Mouse (Mus musculus) large intestine, adult 2 months (tissue): ENCODE data around the gene Rsg1. TPM values are rescaled to one million over a fixed set of nuclear protein-coding genes. Genes with fewer than 3 reads are reported as not detected.

ENCODE experiments used
- DNase-seq: peaks from one replicate; pipeline ENCODE4 v3.0.0-alpha.2; 2012; ENCODE audit warnings: low read depth, low spot score
- WGBS: fragments of 180-500 bp; shearing (Covaris S2); methylation state at CpG from one replicate; pipeline ENCODE4 v1.1.7; 2018; 5-methylcytosine and 5-hydroxymethylcytosine counted together
- polyA plus RNA-seq: library from polyadenylated mRNA; depleted of rRNA; stranded (reverse); fragments of >200 nt; gene quantifications from 2 replicates; pipeline ENCODE4 v1.2.3, GENCODE M21; 2012; rRNA removed

Rsg1 gene
- 0.55 and 2.2 TPM in 2 replicates for polyA plus RNA-seq

GRCm38 (mm10) chr4:141213770-141214336 lies at the start of gene Rsg1:
Gene Rsg1, plus strand, starts transcription at chr4:141213956.
- WGBS = under 1% methylated on average over 24 of the region's 24 CpGs
- peak; percentile 68 for DNase-seq

- WGBS = 43% methylated on average over 8 of the region's 8 CpGs
- no peak for DNase-seq
Observed at GRCm38 (mm10) chr4:141165744-141166292, 47.9 kb upstream of the Rsg1 start.

- 100% methylated on average over 3 of the region's 3 CpGs for whole genome bisulfite sequencing
- no peak for DNase-seq
Observed at GRCm38 (mm10) chr4:141167156-141167555, 46.6 kb upstream of the Rsg1 start.

- no peak for DNase-seq
- WGBS = 95% methylated on average over 8 of the region's 8 CpGs
Observed at GRCm38 (mm10) chr4:141172121-141172520, 41.6 kb upstream of the Rsg1 start.

DNA sequence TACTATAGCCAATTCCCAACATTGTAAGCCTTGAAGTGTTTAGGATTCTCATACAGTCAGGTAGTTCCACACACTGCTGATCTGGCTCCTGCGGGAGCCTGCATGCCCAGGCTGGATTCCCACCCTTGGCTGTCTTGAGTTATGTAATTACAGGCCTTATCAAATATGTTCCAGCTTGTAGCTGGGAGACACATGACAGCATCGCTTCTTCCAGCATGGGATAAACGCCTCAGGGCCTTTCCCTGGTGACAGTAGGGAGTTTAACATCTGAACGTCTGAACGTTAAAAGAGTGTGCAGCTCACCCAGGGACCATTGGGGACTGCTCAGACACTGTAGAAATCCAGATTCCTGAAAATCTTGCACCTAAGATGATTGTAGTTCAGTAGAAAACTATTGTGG lies 38.0 kb upstream of the Rsg1 start:
- WGBS = 86% methylated on average over 5 of the region's 5 CpGs
- no peak for DNase-seq

DNA sequence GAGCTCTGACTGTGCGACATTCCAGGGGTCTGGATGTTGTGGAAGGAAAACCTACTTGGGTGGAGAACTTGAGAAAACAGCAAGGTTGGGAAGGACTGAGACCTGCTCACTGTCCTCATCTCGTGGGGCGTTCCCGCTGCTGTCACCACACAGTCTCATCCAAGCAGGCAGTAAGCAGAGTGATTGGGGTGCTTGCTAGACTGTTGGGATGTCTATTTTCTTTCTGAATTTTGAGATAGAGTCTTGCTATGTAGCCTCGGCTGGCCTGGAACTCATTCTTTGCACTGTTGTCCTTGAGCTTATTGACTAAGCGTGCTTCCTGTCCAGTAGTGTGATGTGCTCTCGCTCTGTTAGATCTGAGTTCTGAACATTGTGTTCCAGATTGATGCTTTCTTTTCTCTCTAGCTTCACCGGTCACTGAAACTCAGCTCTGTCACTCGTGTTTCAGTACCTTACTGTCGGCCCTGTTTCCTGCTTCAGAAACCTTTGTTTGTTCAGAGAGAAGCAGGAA lies 37.4 kb upstream of the Rsg1 start:
- WGBS = 80% methylated on average over 10 of the region's 10 CpGs
- no peak for DNase-seq

DNA sequence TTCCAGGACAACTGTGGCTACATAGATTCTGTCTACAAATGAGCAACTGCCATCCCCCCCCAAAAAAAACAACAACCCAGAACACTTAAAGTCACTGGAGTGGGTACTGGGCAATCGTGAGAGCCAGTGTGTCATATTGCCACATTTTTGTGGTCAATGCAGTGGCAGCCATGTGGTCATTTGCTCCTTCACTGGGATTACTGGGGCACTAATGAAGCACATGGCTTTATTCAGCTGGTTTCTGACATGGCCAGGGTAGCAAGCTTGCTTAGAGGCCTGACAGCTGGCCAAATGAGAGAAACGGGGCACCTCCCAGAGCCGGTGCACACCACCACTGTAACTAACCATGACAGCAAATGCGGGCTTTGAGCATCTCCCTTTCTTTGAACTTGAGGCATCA lies 35.3 kb upstream of the Rsg1 start:
- no peak for DNase-seq
- 88% methylated on average over 4 of the region's 4 CpGs for WGBS

- DNase-seq = no peak
- 35% methylated on average over 8 of the region's 8 CpGs for WGBS
Observed at GRCm38 (mm10) chr4:141180831-141181230, 32.9 kb upstream of the Rsg1 start.

DNA sequence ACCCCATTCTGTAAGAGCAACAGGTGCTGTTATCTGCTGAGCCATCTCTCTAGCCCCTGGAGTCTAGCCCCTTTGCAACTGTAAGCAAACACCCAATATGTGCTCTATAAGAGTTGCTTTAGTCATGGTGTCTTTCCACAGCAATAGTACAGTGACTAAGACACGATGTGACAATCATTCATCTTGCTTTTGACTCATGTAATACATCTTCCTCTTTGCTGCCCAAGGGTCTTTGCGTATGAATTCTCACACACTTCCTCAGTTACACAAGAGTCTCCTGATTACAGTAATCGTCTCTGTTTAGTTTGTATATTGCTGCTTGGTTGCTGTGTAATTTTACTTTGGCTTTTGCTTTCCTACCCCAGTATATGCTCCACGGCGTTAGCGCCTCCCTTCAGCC lies 31.8 kb upstream of the Rsg1 start:
- WGBS = 92% methylated on average over 6 of the region's 6 CpGs

DNA sequence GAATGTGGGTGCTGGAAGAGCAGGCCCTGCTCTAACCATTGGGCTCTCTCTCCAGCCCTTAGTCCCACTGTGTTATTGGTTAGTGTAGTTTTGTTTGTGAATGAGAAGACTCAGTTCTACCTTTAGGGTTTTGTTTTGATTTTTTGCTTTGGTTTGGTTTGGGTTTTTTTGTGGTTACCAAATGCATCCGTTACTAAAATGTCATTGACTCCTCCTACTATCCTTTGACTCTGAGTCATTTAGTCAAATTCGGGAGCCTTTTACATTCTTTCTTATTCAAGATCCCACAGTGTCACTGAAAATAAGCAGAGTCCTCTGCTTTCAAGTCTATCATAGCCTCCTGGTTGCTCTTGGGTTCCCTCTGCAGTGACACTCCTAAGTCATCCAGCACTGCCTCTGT lies 29.8 kb upstream of the Rsg1 start:
- DNase-seq = no peak
- 79% methylated on average over 2 of the region's 2 CpGs for WGBS

More for the DNA sequence above, 31.8 kb upstream of the Rsg1 start:
- no peak for DNase-seq

- no peak for DNase-seq
- WGBS = 91% methylated on average over 4 of the region's 4 CpGs
Observed at GRCm38 (mm10) chr4:141184426-141184825, 29.3 kb upstream of the Rsg1 start.

DNA sequence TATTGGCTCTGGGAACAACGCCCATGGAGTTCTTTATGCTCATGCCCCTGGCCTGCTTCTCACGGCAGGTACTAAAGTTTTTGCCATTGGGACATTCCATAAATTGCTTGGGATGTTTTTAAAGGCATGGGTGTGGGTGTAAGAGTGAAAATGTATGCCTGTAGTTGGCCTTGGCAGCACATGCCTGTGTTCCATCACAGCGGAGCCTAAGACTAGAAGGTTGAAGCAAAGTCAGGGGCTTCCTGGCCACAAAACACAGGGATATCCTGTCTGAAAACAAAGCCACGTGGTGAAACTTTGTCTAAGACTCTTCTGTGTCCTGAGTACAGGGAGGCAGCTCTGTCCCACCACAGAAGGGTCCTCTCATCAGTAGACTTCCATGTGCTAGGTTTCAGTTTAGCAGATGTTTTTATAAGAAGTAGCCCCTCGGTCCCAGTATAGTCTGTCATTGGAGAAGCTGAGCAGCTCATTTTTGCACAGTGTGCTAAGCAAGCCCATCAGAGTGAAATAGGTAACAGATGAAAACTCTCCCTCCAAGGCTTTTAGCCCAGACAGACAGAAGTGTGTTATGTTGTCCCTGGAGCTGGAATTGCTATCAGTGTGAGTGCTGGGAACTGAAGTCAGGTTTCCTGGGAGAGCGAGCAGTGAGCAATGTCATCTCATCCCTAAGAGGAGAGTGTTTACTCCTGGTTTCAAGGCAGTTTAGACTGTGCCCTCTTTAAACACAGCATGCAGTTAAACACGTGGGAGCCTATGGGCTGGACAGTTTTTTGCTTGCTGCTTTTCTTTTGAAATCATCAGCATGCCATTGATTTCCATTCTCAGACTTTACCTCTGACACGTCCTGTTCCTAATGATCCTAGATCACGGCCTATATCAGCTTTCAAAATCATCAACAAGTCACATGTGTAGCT lies 26.6 kb upstream of the Rsg1 start:
- no peak for DNase-seq
- WGBS = 38% methylated on average over 9 of the region's 9 CpGs

DNA sequence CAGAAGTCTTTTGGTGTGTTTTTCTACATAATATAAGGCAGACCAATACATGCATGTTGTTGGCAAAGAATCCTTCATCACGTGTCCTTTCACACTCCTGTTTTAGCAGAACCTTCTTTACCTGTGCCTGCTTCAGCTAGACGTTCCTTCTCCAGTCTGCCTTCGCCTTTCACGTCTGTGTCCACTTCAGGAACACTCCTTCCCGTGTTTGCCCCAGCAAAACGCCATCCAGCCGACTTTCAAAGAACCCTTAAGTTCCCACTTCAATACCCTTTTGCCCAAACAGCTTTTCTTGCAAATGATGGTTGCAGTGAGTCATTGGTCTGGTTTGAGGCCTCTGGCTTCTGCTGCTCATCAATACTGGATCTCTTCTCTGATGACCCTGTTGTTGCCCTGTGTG lies 22.5 kb upstream of the Rsg1 start:
- no peak for DNase-seq
- WGBS = 88% methylated on average over 7 of the region's 7 CpGs

GRCm38 (mm10) chr4:141194553-141194952 lies 19.2 kb upstream of the Rsg1 start:
- no peak for DNase-seq
- WGBS = 92% methylated on average over 6 of the region's 6 CpGs

GRCm38 (mm10) chr4:141196981-141197685 lies 16.6 kb upstream of the Rsg1 start:
- DNase-seq = no peak
- WGBS = 83% methylated on average over 13 of the region's 13 CpGs

DNA sequence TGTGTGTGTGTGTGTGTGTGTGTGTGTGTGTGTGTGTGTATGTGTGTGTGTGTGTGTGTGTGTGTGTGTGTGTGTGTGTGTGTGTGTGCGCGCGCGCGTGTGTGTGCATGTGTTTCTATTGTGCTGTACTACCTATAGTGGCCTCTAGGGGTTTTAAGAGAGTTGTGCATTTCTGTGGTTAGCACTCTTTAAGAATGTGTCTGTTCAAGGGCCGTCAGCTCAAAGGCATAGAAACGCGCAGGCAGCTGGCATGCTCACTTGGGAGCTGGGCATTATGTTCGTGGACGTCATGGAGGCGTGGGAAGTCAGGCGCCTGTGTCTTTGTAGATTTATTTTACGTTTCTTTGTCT lies 16.1 kb upstream of the Rsg1 start:
- no peak for DNase-seq
- WGBS = 98% methylated on average over 13 of the region's 13 CpGs

DNA sequence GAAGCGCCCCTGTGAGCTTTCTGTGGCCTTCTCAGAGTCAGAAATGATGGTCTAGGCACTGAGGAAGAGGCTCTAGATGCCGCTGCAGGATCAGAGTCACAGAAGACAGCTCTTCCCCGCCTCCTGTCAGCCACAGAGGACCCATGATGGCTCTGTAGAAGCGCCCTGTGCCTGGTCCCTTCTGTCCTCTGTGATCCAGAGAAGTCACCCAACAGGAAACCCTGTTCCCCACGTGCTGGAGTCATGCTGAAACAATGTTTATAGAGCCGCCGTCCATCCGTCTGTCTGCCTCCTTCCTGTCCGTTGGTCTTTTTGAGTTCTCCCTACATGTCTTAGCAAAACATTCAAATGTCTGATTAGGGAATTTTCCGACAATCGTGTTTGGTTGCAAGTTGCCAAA lies 12.8 kb upstream of the Rsg1 start:
- WGBS = 63% methylated on average over 11 of the region's 11 CpGs
- DNase-seq = no peak

GRCm38 (mm10) chr4:141202192-141202591 lies 11.6 kb upstream of the Rsg1 start:
- 93% methylated on average over 6 of the region's 6 CpGs for WGBS
- no peak for DNase-seq

DNA sequence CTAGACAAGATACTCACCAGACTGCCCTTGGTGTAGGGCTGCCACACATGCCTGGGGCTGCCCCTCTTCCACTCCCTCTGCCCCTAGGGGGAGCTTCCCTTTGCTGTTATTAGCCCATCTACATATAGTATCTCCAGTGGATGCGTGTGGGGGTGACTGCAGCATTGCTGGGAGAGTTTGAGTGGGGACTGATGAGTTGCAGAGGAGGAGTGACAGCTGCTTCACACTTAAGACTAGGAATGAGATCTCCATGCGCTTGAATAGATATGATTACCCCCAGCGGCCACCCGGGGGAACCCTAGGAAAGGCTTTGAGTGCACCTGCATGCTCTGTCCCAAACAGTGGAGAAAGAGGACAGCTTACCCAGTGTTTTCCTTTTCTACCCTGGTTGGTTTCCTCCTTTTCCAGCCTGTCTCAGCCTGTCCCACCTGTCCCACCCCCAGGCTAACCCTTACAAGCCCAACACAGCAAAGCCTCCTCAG lies 9.1 kb upstream of the Rsg1 start:
- 81% methylated on average over 4 of the region's 4 CpGs for WGBS
- no peak for DNase-seq

GRCm38 (mm10) chr4:141207081-141207480 lies 6.7 kb upstream of the Rsg1 start:
- DNase-seq = no peak

More at GRCm38 (mm10) chr4:141207081-141207480, 6.7 kb upstream of the Rsg1 start:
- 54% methylated on average over 5 of the region's 5 CpGs for WGBS
